Mouse (Mus musculus): ENCODE measurements around the gene Thpo. TPM values are rescaled to one million over a fixed set of nuclear protein-coding genes. Genes with fewer than 3 reads are reported as not detected.

Thpo gene
- total RNA-seq (2014; rRNA removed), result 1.0 and 1.3 TPM in 2 replicates
- polyA plus RNA-seq (2015; fragmentation: Nextera tagmentation; extraction: Ambion mirVana), result 1.4 and 1.6 TPM in 2 replicates

GRCm38 (mm10) chr16:20733731-20734730, at the start of gene Thpo:
Gene Thpo (minus strand): TSS chr16:20734511.
- H3K4me2 ChIP-seq (ENCODE audit: low read depth, low read length), result peak within 1 kb of the TSS; percentile 96
- H3K27me3 ChIP-seq (ENCODE audit: insufficient read depth, low read length), result no peaks in the 10 kb centered on the region
- H3K4me1 ChIP-seq (ENCODE audit: insufficient read depth, low read length), result peaks cover 4% of the 10 kb centered on the region; the same call in 1 of the 2 replicates
- ATAC-seq, result no peak
- peak within 1 kb of the TSS; percentile 85 for H3K27ac ChIP-seq
- H3K4me3 ChIP-seq (ENCODE audit: low read length), result peak within 1 kb of the TSS; percentile 74
- H3K9ac ChIP-seq (replicated peaks; ENCODE audit: low read length), result peak within 1 kb of the TSS; percentile 86
- WGBS, result 4% methylated on average over 45 of the region's 45 CpGs
- no peaks in the 10 kb centered on the region for H3K9me3 ChIP-seq (ENCODE audit: low read length)
- DNase-seq (ENCODE audit: low spot score), result peak; percentile 38
- peak; percentile 36 for TF ChIP-seq CTCF (IDR thresholded peaks at IDR 0.05; ENCODE audit: low read depth)
- 0 out of 2 replicates have a peak, but pooled peaks cover 4% of the 10 kb centered on the region for H3K36me3 ChIP-seq (ENCODE audit: insufficient read depth, low read length)

DNA sequence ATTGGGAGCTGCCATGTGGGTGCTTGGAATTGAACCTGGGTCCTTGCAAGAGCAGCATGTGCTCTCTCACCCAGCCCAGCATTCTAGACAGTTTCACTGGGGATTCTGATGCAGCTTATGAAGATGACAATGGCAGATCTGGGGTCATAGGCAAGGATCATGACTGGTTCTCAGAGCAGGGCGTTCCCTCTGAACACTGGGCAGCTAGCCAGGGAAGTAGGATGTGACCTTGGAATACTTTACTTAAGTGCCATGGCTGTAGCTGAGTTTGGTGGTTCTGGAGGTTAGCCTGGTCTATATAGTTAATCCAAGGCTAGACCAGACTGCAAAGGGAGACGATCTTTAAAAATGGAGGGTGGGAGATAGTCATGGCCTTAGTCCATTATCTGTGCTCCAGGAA, 49.6 kb upstream of the Thpo start:
- no peak overlapping the region for H3K4me2 ChIP-seq (ENCODE audit: low read depth, low read length)
- 83% methylated on average over 2 of the region's 2 CpGs for WGBS
- no peak for DNase-seq (ENCODE audit: low spot score)
- no peaks in the 10 kb centered on the region for H3K36me3 ChIP-seq (ENCODE audit: insufficient read depth, low read length)
- H3K4me1 ChIP-seq (ENCODE audit: insufficient read depth, low read length), result no peaks in the 10 kb centered on the region
- no peaks in the 10 kb centered on the region for H3K27me3 ChIP-seq (ENCODE audit: insufficient read depth, low read length)
- no peaks in the 10 kb centered on the region for H3K9me3 ChIP-seq (ENCODE audit: low read length)
- H3K4me3 ChIP-seq (ENCODE audit: low read length), result no peak overlapping the region
- ATAC-seq, result no peak
- TF ChIP-seq CTCF (IDR thresholded peaks at IDR 0.05; ENCODE audit: low read depth), result no peak
- no peak overlapping the region for H3K9ac ChIP-seq (replicated peaks; ENCODE audit: low read length)
- no peak overlapping the region for H3K27ac ChIP-seq

DNA sequence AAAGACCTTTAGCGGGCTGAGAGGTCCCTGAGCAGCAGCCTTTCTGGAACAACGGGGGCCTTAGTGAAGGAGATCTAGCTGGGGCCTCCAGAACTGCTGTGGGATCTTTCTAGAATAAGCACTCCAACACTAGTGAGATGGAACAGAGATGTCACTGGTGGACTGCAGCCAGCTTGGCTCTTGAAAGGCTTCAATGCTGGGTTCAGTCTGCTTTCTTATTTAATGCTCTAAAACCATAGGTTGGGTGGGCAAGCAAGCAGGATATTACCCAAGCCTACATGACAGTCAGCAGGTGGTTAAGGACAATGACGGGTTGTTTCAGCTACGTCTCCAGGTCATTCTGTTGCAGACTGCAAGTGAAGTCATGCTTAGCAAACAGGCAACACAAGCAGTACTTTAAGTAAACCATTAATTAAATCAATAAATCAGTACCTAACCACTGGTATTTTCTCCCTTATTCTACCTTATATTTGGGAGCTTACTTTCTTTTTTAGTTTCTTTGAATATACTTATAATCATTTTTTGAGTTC, 46.9 kb upstream of the Thpo start:
- H3K9ac ChIP-seq (replicated peaks; ENCODE audit: low read length), result no peak overlapping the region
- H3K4me2 ChIP-seq (ENCODE audit: low read depth, low read length), result no peak overlapping the region
- no peak for DNase-seq (ENCODE audit: low spot score)
- H3K9me3 ChIP-seq (ENCODE audit: low read length), result no peaks in the 10 kb centered on the region
- H3K36me3 ChIP-seq (ENCODE audit: insufficient read depth, low read length), result no peaks in the 10 kb centered on the region
- no peak for TF ChIP-seq CTCF (IDR thresholded peaks at IDR 0.05; ENCODE audit: low read depth)
- ATAC-seq, result no peak
- no peak overlapping the region for H3K27ac ChIP-seq
- no peaks in the 10 kb centered on the region for H3K4me1 ChIP-seq (ENCODE audit: insufficient read depth, low read length)
- WGBS, result 67% methylated on average over 4 of the region's 4 CpGs
- H3K27me3 ChIP-seq (ENCODE audit: insufficient read depth, low read length), result no peaks in the 10 kb centered on the region
- H3K4me3 ChIP-seq (ENCODE audit: low read length), result no peak overlapping the region

DNA sequence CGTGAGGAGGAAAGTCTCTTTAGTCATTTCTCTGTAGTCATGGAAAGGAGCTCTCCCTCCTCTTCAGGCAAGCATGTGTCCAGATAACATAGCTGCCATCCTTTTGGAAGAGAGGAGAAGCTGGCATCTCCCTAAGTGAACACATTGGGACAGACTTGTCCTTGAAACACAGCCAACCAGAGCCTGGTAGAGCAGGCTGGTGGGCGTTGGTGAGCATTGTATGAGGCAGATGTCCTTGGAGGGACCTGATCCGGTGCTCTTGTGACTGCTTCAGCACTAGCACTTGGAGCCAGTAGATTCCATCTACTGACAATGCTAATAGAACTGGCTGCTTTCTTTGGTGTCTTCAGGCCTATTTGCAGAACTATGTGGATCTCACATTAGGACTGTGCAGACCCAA, 45.5 kb upstream of the Thpo start:
- H3K9me3 ChIP-seq (ENCODE audit: low read length), result no peaks in the 10 kb centered on the region

DNA sequence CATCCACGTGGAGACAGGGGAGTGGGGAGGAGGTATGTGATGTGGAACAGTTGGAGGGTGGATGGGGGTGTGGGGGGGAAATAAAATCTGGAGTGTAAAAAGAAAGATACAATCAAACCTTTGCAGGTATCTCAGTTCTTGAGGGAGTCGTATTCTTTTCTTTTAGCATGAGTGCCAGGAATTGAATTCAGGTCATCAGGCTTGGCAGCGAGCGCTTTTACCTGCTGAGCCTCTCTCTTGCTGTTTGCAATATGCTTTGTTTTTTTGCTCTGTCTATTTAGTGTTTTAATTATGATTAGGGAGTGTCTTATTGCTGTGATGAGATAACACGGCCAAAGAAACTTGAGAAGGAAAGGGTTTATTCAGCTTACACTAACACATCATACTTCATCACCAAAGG, 40.7 kb upstream of the Thpo start:
- Histone ChIP-seq H3K4me3 (ENCODE audit: low read length) (no peak overlapping the region), H3K9ac (replicated peaks; ENCODE audit: low read length) (no peak overlapping the region), H3K9me3 (ENCODE audit: low read length) (no peaks in the 10 kb centered on the region), H3K27ac (no peak overlapping the region), H3K27me3 (ENCODE audit: insufficient read depth, low read length) (no peaks in the 10 kb centered on the region), H3K4me1 (ENCODE audit: insufficient read depth, low read length) (no peaks in the 10 kb centered on the region), H3K36me3 (ENCODE audit: insufficient read depth, low read length) (no peaks in the 10 kb centered on the region), H3K4me2 (ENCODE audit: low read depth, low read length) (no peak overlapping the region)
- WGBS, result 76% methylated on average over 5 of the region's 5 CpGs
- DNase-seq (ENCODE audit: low spot score) (no peak), ATAC-seq (no peak)
- TF ChIP-seq CTCF (IDR thresholded peaks at IDR 0.05; ENCODE audit: low read depth), result no peak

More for the DNA sequence above, 45.5 kb upstream of the Thpo start:
- no peak overlapping the region for H3K4me2 ChIP-seq (ENCODE audit: low read depth, low read length)
- TF ChIP-seq CTCF (IDR thresholded peaks at IDR 0.05; ENCODE audit: low read depth), result no peak
- 74% methylated on average over 3 of the region's 3 CpGs for WGBS
- H3K9ac ChIP-seq (replicated peaks; ENCODE audit: low read length), result no peak overlapping the region
- H3K4me3 ChIP-seq (ENCODE audit: low read length), result no peak overlapping the region
- H3K36me3 ChIP-seq (ENCODE audit: insufficient read depth, low read length), result no peaks in the 10 kb centered on the region
- ATAC-seq, result no peak
- no peak overlapping the region for H3K27ac ChIP-seq
- no peaks in the 10 kb centered on the region for H3K27me3 ChIP-seq (ENCODE audit: insufficient read depth, low read length)
- DNase-seq (ENCODE audit: low spot score), result no peak
- H3K4me1 ChIP-seq (ENCODE audit: insufficient read depth, low read length), result no peaks in the 10 kb centered on the region

DNA sequence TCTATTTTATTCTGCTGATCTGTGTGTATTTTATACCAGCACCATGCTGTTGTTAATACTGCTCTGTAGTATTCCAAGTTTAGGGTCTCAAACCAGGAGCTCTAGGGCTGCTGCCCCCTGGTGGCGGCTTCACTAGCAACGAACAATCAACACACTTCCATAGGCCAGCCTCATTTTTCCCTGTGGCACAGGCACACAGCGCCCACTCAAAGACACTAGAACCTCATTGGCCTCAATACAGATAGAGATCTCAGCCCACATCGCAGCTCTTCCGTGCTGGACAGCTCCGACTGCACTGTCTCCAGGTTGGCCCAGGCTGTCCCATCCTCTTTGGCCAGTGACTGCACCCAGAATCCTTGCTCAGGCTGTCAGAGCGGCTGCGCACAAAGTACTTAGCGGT, 30.9 kb upstream of the Thpo start:
- H3K9me3 ChIP-seq (ENCODE audit: low read length), result no peaks in the 10 kb centered on the region
- no peaks in the 10 kb centered on the region for H3K4me1 ChIP-seq (ENCODE audit: insufficient read depth, low read length)
- WGBS, result 48% methylated on average over 9 of the region's 9 CpGs
- H3K9ac ChIP-seq (replicated peaks; ENCODE audit: low read length), result no peak overlapping the region
- H3K36me3 ChIP-seq (ENCODE audit: insufficient read depth, low read length), result no peaks in the 10 kb centered on the region
- peak; percentile 65 for TF ChIP-seq CTCF (IDR thresholded peaks at IDR 0.05; ENCODE audit: low read depth)
- DNase-seq (ENCODE audit: low spot score), result peak; percentile 40
- ATAC-seq, result no peak
- H3K27me3 ChIP-seq (ENCODE audit: insufficient read depth, low read length), result no peaks in the 10 kb centered on the region
- no peak overlapping the region for H3K27ac ChIP-seq
- no peak overlapping the region for H3K4me3 ChIP-seq (ENCODE audit: low read length)
- no peak overlapping the region for H3K4me2 ChIP-seq (ENCODE audit: low read depth, low read length)
